Mouse (Mus musculus) kidney, postnatal 0 days (tissue): Measurements from ENCODE around the gene Nat9. TPM values are rescaled to one million over a fixed set of nuclear protein-coding genes. Genes with fewer than 3 reads are reported as not detected.

Experiments used
- ATAC-seq: fragments of 200-750 bp; cut with Nextera tagmentation; replicated peaks from 2 replicates; pipeline ENCODE4 v1.8.0; 2017; ENCODE audit warnings: low read depth, moderate number of reproducible peaks, moderate TSS enrichment, moderate library complexity; ENCODE audit not compliant: low FRiP score
- DNase-seq: peaks from one replicate; pipeline ENCODE4 v3.0.0-alpha.2; 2016; ENCODE audit warnings: low spot score
- H3K27ac ChIP-seq: fragments of 300-500 bp; sonication (generic); 2 replicates; pipeline ENCODE4 v1.5.1; 2014; ENCODE audit warnings: mild to moderate bottlenecking
- H3K27me3 ChIP-seq: fragments of 300-500 bp; sonication (generic); 2 replicates; pipeline ENCODE4 v1.6.1; 2014; ENCODE audit warnings: low read length, mixed read lengths; ENCODE audit not compliant: insufficient read depth
- H3K36me3 ChIP-seq: fragments of 300-500 bp; sonication (generic); 2 replicates; pipeline ENCODE4 v1.6.1; 2014; ENCODE audit warnings: low read length, mixed read lengths; ENCODE audit not compliant: insufficient read depth
- H3K4me1 ChIP-seq: fragments of 300-500 bp; sonication (generic); replicated peaks from 2 replicates; pipeline ENCODE4 v1.6.1; 2014; ENCODE audit warnings: antibody characterized with exemption, low read length, mixed read lengths; ENCODE audit not compliant: insufficient read depth
- H3K4me2 ChIP-seq: fragments of 300-500 bp; sonication (generic); 2 replicates; pipeline ENCODE4 v1.6.1; 2014; ENCODE audit warnings: mild to moderate bottlenecking, low read length, moderate library complexity, mixed read lengths
- H3K4me3 ChIP-seq: fragments of 300-500 bp; sonication (generic); replicated peaks from 2 replicates; pipeline ENCODE4 v1.5.1; 2014; ENCODE audit warnings: low read depth, low read length
- H3K9ac ChIP-seq: fragments of 300-500 bp; sonication (generic); 2 replicates; pipeline ENCODE4 v1.6.1; 2014; ENCODE audit warnings: low read depth, low read length
- H3K9me3 ChIP-seq: fragments of 300-500 bp; sonication (generic); replicated peaks from 2 replicates; pipeline ENCODE4 v1.6.1; 2016; ENCODE audit warnings: low read length, inconsistent platforms, mixed read lengths
- CTCF ChIP-seq: IDR thresholded peaks from 2 replicates; pipeline ENCODE4 v1.5.1; 2016; ENCODE audit warnings: antibody characterized with exemption, low read depth, mild to moderate bottlenecking, moderate library complexity
- WGBS: fragments of 180-500 bp; shearing (Covaris S2); extraction: QIAGEN DNeasy Blood & Tissue Kit; methylation state at CpG from one replicate; pipeline ENCODE4 v1.1.7; 2014; 5-methylcytosine and 5-hydroxymethylcytosine counted together
- polyA plus RNA-seq: library from polyadenylated mRNA; unstranded; fragments of >200 nt; fragmentation: Nextera tagmentation; extraction: Ambion mirVana; gene quantifications from 2 replicates; pipeline ENCODE4 v1.2.1, GENCODE M21; 2015

The Nat9 gene
- polyA plus RNA-seq, 1 experiment from 2014 or later: 26.8 TPM

DNA sequence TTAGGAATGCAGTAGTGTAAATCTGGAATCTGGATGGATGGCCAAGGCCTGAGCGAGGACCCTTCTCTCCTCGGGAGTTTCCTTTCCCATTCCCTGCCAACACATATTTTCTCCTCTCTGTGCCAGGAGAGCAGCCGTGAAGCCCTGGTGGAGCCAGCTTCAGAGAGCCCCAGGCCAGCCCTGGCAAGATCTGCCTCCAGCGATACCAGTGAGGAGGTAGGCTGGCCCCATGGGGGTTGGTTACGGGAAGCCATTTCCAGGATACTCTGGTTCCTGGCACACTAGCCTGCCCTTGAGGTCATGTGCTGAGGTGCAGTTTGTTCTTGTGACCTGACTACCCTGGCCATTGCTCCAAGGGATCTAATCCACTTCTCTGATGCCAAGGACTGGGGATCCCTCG, 7.8 kb downstream of the Nat9 start:
- no peak for TF ChIP-seq CTCF
- Histone ChIP-seq H3K27ac (no peak overlapping the region), H3K9me3 (no peaks in the 10 kb centered on the region), H3K4me2 (no peak overlapping the region), H3K4me3 (no peak overlapping the region), H3K27me3 (no peaks in the 10 kb centered on the region), H3K4me1 (peaks cover 23% of the 10 kb centered on the region), H3K9ac (no peak overlapping the region), H3K36me3 (peaks cover 7% of the 10 kb centered on the region; the same call in 1 of the 2 replicates)
- DNase-seq: no peak
- 84% methylated on average over 6 of the region's 6 CpGs for WGBS
- no peak for ATAC-seq

DNA sequence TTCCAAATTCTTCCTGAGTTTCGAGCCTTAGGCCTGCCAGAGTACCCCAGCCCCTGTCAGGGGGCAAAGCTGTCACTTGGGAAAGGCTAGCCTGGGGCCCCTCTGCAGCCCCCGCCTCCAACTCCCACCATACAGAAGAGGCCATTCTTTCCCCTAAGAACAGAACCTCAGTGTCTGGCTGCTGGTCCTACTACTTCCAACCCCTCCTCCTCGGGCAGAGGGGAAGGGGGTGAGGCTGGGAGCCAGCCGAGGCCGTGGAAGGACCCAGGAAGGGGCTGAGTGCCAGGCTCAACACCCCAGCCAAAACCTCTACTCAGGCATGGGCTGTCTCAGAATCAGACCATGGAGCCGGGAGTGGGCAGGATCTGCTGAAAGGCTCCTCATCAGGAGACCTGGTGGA, 8.5 kb downstream of the Nat9 start:
- Histone ChIP-seq H3K36me3 (peaks cover 7% of the 10 kb centered on the region; the same call in 1 of the 2 replicates), H3K4me2 (no peak overlapping the region), H3K27ac (no peak overlapping the region), H3K27me3 (no peaks in the 10 kb centered on the region), H3K4me3 (no peak overlapping the region), H3K9ac (no peak overlapping the region), H3K4me1 (peaks cover 26% of the 10 kb centered on the region), H3K9me3 (no peaks in the 10 kb centered on the region)
- TF ChIP-seq CTCF: no peak
- no peak for ATAC-seq
- DNase-seq: no peak
- 85% methylated on average over 6 of the region's 6 CpGs for WGBS

DNA sequence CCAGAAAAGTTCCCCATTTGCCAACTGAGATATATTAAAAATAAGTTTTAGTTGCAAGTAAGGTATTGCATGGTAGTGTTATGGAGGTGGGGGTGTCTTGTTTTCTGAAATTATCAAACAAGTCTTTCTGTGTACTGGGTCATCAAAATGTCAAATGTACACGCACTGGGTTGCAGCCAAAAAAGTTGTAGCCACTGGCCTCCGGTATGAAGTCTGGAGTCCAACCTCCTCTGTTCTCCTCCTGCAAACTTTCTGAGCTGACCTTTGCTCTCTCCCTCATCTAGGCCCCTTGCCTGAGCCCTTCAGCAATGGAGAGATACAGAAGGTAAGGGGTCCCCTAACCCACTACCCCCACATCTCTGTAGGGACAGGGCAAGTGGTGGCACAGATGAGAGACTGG, 8.9 kb downstream of the Nat9 start:
- ATAC-seq (no peak), DNase-seq (no peak)
- Histone ChIP-seq H3K9me3 (no peaks in the 10 kb centered on the region), H3K4me2 (no peak overlapping the region), H3K4me3 (no peak overlapping the region), H3K36me3 (peaks cover 7% of the 10 kb centered on the region; the same call in 1 of the 2 replicates), H3K9ac (no peak overlapping the region), H3K4me1 (peaks cover 30% of the 10 kb centered on the region), H3K27ac (no peak overlapping the region), H3K27me3 (no peaks in the 10 kb centered on the region)
- WGBS: 65% methylated on average over 2 of the region's 2 CpGs
- no peak for TF ChIP-seq CTCF

DNA sequence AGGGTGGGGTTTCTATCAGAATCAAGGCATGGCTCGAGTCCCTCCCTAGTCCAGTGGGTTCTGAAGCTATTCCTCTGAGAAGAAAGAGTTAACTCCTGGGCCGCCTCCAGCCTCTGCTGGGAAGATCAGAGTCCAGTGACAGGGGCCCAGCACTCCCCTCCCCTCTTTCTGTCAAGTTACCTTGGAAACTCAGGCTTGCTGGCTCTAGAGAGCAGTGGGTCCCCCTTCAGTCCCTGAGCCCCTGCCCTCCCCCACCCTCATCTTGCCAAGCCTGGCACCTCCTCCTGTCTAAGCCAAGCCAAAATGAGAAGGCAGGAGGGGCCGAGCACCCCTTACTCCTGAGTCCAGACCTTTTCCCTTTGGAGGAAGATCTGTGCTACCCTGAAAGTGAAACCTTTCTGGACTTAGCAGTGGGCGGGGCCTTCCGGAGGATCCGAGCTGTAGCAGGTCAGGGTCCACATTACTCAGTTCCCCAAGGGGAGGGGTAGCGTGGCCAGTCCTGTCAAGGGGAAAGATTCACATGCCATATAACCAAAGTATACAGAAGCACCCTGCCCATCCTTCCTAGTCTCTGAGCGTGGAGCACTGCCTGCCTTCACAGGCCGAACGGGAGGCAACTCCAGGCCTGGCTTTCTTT, 10.0 kb downstream of the Nat9 start:
- Histone ChIP-seq H3K4me3 (no peak overlapping the region), H3K36me3 (peaks cover 7% of the 10 kb centered on the region; the same call in 1 of the 2 replicates), H3K27me3 (no peaks in the 10 kb centered on the region), H3K4me1 (peaks cover 41% of the 10 kb centered on the region), H3K9ac (no peak overlapping the region), H3K27ac (peak overlapping the region; percentile 37), H3K4me2 (peak overlapping the region; percentile 36), H3K9me3 (no peaks in the 10 kb centered on the region)
- WGBS: 31% methylated on average over 10 of the region's 10 CpGs
- ATAC-seq: peak; percentile 67
- peak; percentile 63 for DNase-seq
- no peak for TF ChIP-seq CTCF

DNA sequence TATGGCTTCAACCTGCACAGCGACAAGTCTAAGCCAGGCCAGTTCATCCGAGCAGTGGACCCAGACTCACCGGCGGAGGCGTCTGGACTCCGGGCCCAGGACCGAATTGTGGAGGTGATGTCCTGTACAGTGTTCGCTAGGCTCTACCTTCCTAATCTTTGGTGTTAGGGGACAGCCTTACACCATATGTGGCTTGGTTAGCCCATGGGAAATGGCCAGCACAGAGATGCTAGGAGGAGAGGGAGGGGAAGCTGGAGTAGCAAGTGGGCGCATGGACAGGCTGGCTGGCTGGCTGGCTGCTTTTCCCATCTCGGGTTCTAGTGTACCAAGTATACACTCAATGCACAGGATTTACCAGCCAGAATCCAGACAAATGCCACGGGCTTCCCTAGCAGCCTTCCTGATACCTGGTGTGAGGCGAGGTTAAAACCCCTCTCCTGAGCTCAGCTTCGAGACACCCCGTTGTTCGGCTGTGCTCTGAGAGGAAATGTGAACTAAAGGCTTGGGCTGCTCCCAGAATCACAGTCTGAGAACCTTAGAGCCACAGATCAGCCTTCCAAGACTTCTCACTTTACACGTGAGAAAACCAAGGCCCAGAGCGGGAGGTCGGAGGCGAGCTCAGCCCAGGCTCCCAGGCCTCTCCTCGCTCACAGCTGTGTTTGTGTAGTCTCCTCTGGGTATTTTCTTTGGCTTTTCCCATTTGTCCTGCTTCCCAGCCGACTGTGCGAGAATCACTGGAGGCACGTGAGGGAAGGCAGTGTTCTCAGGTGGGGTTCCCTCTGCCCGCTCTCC, 11.1 kb downstream of the Nat9 start:
- no peak for TF ChIP-seq CTCF
- 56% methylated on average over 24 of the region's 24 CpGs for WGBS
- Histone ChIP-seq H3K27ac (peak overlapping the region; percentile 37), H3K9ac (no peak overlapping the region; the same call in 1 of the 2 replicates), H3K4me3 (no peak overlapping the region), H3K4me1 (peaks cover 51% of the 10 kb centered on the region), H3K27me3 (no peaks in the 10 kb centered on the region), H3K36me3 (peaks cover 7% of the 10 kb centered on the region; the same call in 1 of the 2 replicates), H3K9me3 (no peaks in the 10 kb centered on the region), H3K4me2 (peak overlapping the region; percentile 36)
- DNase-seq (peak; percentile 64), ATAC-seq (no peak)

DNA sequence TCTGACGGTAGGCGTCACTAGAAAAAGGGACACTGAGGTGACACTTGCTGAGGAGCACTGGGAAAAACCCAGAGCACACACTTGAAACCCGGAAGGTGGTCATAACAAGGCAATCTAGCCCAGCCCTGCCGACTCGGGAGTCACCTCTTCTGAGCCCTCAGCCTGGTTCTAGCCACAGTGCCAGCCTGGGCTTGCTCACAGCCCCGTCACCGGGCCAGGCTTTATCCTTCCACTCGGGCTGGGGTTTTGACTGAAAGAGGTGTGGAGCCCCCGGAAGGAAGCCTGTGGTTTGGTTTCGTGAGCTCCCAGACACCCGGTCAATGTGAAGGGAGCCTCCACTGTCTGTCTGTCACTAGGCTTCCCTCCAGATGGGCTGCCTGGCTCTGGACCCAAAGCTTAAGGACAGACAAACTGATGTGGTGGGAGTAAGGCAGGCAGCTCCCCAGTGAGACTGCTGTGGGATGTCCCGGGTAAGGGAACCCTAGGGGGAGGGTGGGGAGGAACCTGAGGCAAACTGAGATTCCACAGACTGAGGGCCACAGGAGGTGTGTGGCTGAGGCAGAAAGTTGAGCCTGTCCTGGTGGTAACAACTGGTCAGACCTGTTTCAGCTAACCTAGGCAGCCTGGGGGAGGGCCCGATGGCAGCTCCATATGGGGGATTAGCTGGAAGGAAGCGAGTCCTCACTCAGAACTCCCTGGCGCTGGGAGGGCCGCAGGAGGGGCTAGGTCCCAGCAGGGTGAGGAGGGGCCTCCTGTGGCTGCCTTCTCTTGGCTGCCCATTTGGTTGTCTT, 13.9 kb downstream of the Nat9 start:
- DNase-seq (peak; percentile 51), ATAC-seq (peak; percentile 30)
- peak overlapping the region; percentile 31 for H3K4me2 ChIP-seq
- TF ChIP-seq CTCF: no peak
- peaks cover 57% of the 10 kb centered on the region for H3K4me1 ChIP-seq
- 23% methylated on average over 16 of the region's 16 CpGs for WGBS
- no peak overlapping the region for H3K4me3 ChIP-seq
- H3K9ac ChIP-seq: no peak overlapping the region
- H3K27ac ChIP-seq: peak overlapping the region; percentile 79
- no peaks in the 10 kb centered on the region for H3K27me3 ChIP-seq
- no peaks in the 10 kb centered on the region for H3K9me3 ChIP-seq
- 0 out of 2 replicates have a peak, but pooled peaks cover 4% of the 10 kb centered on the region for H3K36me3 ChIP-seq
